Mouse (Mus musculus) G1E (cell line): ENCODE results near the gene Mecom.

Experiments used
- CTCF ChIP-seq: IDR thresholded peaks from 2 replicates; pipeline ENCODE4 v1.5.1; 2012; ENCODE audit warnings: low read depth, low read length, inconsistent platforms, mixed read lengths
- GATA1 ChIP-seq: IDR thresholded peaks from 2 replicates; pipeline ENCODE4 v1.6.1; 2012; ENCODE audit warnings: borderline replicate concordance, low read length, inconsistent platforms, mixed read lengths
- GATA2 ChIP-seq: IDR thresholded peaks from 2 replicates; pipeline ENCODE4 v1.6.1; 2012; ENCODE audit warnings: low read depth, low read length, inconsistent platforms, borderline replicate concordance
- TAL1 ChIP-seq: conservative IDR thresholded peaks from 2 replicates; pipeline ENCODE4 v1.6.1; 2012; ENCODE audit warnings: low read depth, low read length, inconsistent platforms, mixed read lengths

- no peak for TF ChIP-seq CTCF
- no peak for TF ChIP-seq GATA1
- TF ChIP-seq TAL1, result no peak
- TF ChIP-seq GATA2, result no peak
These were observed 579.3 kb downstream of the Mecom start for GRCm38 (mm10) chr3:29968433-29968949.
